Mouse (Mus musculus) midbrain, embryonic 15.5 days (tissue): Measurements from ENCODE around the gene Cmtm3. TPM values are rescaled to one million over a fixed set of nuclear protein-coding genes. Genes with fewer than 3 reads are reported as not detected.

ENCODE experiments used
- ATAC-seq: fragments of 200-750 bp; cut with Nextera tagmentation; replicated peaks from 2 replicates; pipeline ENCODE4 v1.8.0; 2017; ENCODE audit warnings: moderate TSS enrichment
- H3K27ac ChIP-seq: fragments of 300-500 bp; sonication (generic); 2 replicates; pipeline ENCODE4 v1.5.1; 2015; ENCODE audit warnings: mild to moderate bottlenecking, inconsistent platforms
- H3K27me3 ChIP-seq: fragments of 300-500 bp; sonication (generic); replicated peaks from 2 replicates; pipeline ENCODE4 v1.6.1; 2015; ENCODE audit warnings: inconsistent platforms
- H3K36me3 ChIP-seq: fragments of 300-500 bp; sonication (generic); replicated peaks from 2 replicates; pipeline ENCODE4 v1.6.1; 2015; ENCODE audit warnings: inconsistent platforms
- H3K4me1 ChIP-seq: fragments of 300-500 bp; sonication (generic); 2 replicates; pipeline ENCODE4 v1.6.1; 2015; ENCODE audit warnings: inconsistent platforms
- H3K4me2 ChIP-seq: fragments of 300-500 bp; sonication (generic); 2 replicates; pipeline ENCODE4 v1.6.1; 2015; ENCODE audit warnings: inconsistent platforms, mild to moderate bottlenecking, moderate library complexity
- H3K4me3 ChIP-seq: fragments of 300-500 bp; sonication (generic); 2 replicates; pipeline ENCODE4 v1.5.1; 2015; ENCODE audit warnings: mild to moderate bottlenecking, inconsistent platforms
- H3K9ac ChIP-seq: fragments of 300-500 bp; sonication (generic); 2 replicates; pipeline ENCODE4 v1.6.1; 2015; ENCODE audit warnings: mild to moderate bottlenecking, inconsistent platforms
- H3K9me3 ChIP-seq: fragments of 300-500 bp; sonication (generic); 2 replicates; pipeline ENCODE4 v1.6.1; 2016; ENCODE audit warnings: inconsistent platforms
- WGBS: fragments of 180-500 bp; shearing (Covaris S2); methylation state at CpG from one replicate; pipeline ENCODE4 v1.1.7; 2015; ENCODE audit warnings: mixed read lengths; 5-methylcytosine and 5-hydroxymethylcytosine counted together
- polyA plus RNA-seq: library from polyadenylated mRNA; unstranded; fragments of >200 nt; fragmentation: Nextera tagmentation; extraction: Ambion mirVana; gene quantifications from 2 replicates; pipeline ENCODE4 v1.2.1, GENCODE M21; 2015

Cmtm3 gene
- polyA plus RNA-seq, 1 experiment from 2014 or later, result 33.2 TPM

- 83% methylated on average over 8 of the region's 8 CpGs for WGBS
- H3K27ac ChIP-seq, result no peak overlapping the region
These were observed 51.0 kb downstream of the Cmtm3 start for GRCm38 (mm10) chr8:104390245-104390644.

GRCm38 (mm10) chr8:104393139-104393538 is 53.9 kb downstream of the Cmtm3 start:
- no peak overlapping the region for H3K4me3 ChIP-seq
- H3K4me1 ChIP-seq, result peaks cover 20% of the 10 kb centered on the region
- no peak overlapping the region for H3K9ac ChIP-seq
- no peaks in the 10 kb centered on the region for H3K9me3 ChIP-seq
- ATAC-seq, result no peak
- no peak overlapping the region for H3K4me2 ChIP-seq
- H3K27me3 ChIP-seq, result no peaks in the 10 kb centered on the region
- no peaks in the 10 kb centered on the region for H3K36me3 ChIP-seq
- 96% methylated on average over 7 of the region's 7 CpGs for WGBS
- no peak overlapping the region for H3K27ac ChIP-seq

More at GRCm38 (mm10) chr8:104390245-104390644, 51.0 kb downstream of the Cmtm3 start:
- Histone ChIP-seq H3K9me3 (no peaks in the 10 kb centered on the region), H3K36me3 (no peaks in the 10 kb centered on the region), H3K4me2 (no peak overlapping the region), H3K27me3 (no peaks in the 10 kb centered on the region), H3K4me3 (no peak overlapping the region), H3K4me1 (peaks cover 30% of the 10 kb centered on the region), H3K9ac (no peak overlapping the region)
- ATAC-seq, result no peak

- 80% methylated on average over 6 of the region's 6 CpGs for WGBS
- Histone ChIP-seq H3K4me1 (peaks cover 20% of the 10 kb centered on the region), H3K9me3 (no peaks in the 10 kb centered on the region), H3K27ac (no peak overlapping the region), H3K4me3 (peak overlapping the region; percentile 72), H3K9ac (no peak overlapping the region), H3K27me3 (no peaks in the 10 kb centered on the region), H3K36me3 (no peaks in the 10 kb centered on the region), H3K4me2 (peak overlapping the region; percentile 76)
- ATAC-seq, result no peak
These were observed 54.6 kb downstream of the Cmtm3 start for GRCm38 (mm10) chr8:104393767-104394166.

GRCm38 (mm10) chr8:104394801-104395702 is 55.8 kb downstream of the Cmtm3 start:
- under 1% methylated on average over 70 of the region's 82 CpGs for WGBS
- H3K4me1 ChIP-seq, result peaks cover 20% of the 10 kb centered on the region
- H3K27me3 ChIP-seq, result no peaks in the 10 kb centered on the region
- no peaks in the 10 kb centered on the region for H3K36me3 ChIP-seq
- peak; percentile 81 for ATAC-seq
- H3K27ac ChIP-seq, result peak overlapping the region; percentile 82
- H3K4me2 ChIP-seq, result peak overlapping the region; percentile 76
- H3K9ac ChIP-seq, result peak overlapping the region; percentile 87
- no peaks in the 10 kb centered on the region for H3K9me3 ChIP-seq
- peak overlapping the region; percentile 72 for H3K4me3 ChIP-seq

- H3K27ac ChIP-seq, result peak within 1 kb of the TSS; percentile 82
- ATAC-seq, result peak; percentile 81
- WGBS, result 3% methylated on average over 32 of the region's 54 CpGs
These were observed 56.6 kb downstream of the Cmtm3 start, which contains the start of gene Cmtm4 for GRCm38 (mm10) chr8:104395703-104396357. TSS of gene Cmtm4 (minus strand) at chr8:104395807.

More at GRCm38 (mm10) chr8:104395703-104396357, 56.6 kb downstream of the Cmtm3 start, which contains the start of gene Cmtm4:
- peak within 1 kb of the TSS; percentile 87 for H3K9ac ChIP-seq
- H3K4me2 ChIP-seq, result peak within 1 kb of the TSS; percentile 76
- H3K36me3 ChIP-seq, result no peaks in the 10 kb centered on the region
- H3K4me1 ChIP-seq, result peaks cover 20% of the 10 kb centered on the region
- H3K4me3 ChIP-seq, result peak within 1 kb of the TSS; percentile 72
- no peaks in the 10 kb centered on the region for H3K9me3 ChIP-seq
- no peaks in the 10 kb centered on the region for H3K27me3 ChIP-seq

Other genes with a start within 250 kb of the Cmtm3 start
- 15.3 and 16.1 TPM in 2 replicates for gene Cdh5, start 237.8 kb upstream of the Cmtm3 start, polyA plus RNA-seq
- 6.4 and 6.6 TPM in 2 replicates for gene Bean1, start 169.0 kb upstream of the Cmtm3 start, polyA plus RNA-seq
- 53.9 and 54.0 TPM in 2 replicates for gene Tk2, start 90.9 kb upstream of the Cmtm3 start, polyA plus RNA-seq
- gene Cklf, start 88.5 kb upstream of the Cmtm3 start, polyA plus RNA-seq, result 29.2 and 32.3 TPM in 2 replicates
- gene Cmtm2a, start 46.2 kb upstream of the Cmtm3 start, polyA plus RNA-seq, result not detected in 2 replicates
- gene Gm45711, start 29.3 kb upstream of the Cmtm3 start, polyA plus RNA-seq, result not detected in 2 replicates
- not detected in 2 replicates for gene Cmtm1, start 29.3 kb upstream of the Cmtm3 start, polyA plus RNA-seq
- gene Gm11020, start 17.8 kb upstream of the Cmtm3 start, polyA plus RNA-seq, result not detected in 2 replicates
- gene Cmtm2b, start 17.2 kb upstream of the Cmtm3 start, polyA plus RNA-seq, result not detected in 2 replicates
- gene Cmtm4, start 56.4 kb downstream of the Cmtm3 start, polyA plus RNA-seq, result 2.4 and 2.6 TPM in 2 replicates
- 112 and 123 TPM in 2 replicates for gene Dync1li2, start 103.6 kb downstream of the Cmtm3 start, polyA plus RNA-seq
- 0.67 and 0.74 TPM in 2 replicates for gene Terb1, start 170.5 kb downstream of the Cmtm3 start, polyA plus RNA-seq
- 99.2 and 101 TPM in 2 replicates for gene Nae1, start 195.2 kb downstream of the Cmtm3 start, polyA plus RNA-seq
- 3.2 and 4.2 TPM in 2 replicates for gene Car7, start 195.3 kb downstream of the Cmtm3 start, polyA plus RNA-seq